Mouse (Mus musculus): ENCODE measurements around the gene Unc50. TPM values are rescaled to one million over a fixed set of nuclear protein-coding genes. Genes with fewer than 3 reads are reported as not detected.

The Unc50 gene
- total RNA-seq (2023) = 10 to 100 TPM; 35.1 to 39.2 TPM

DNA sequence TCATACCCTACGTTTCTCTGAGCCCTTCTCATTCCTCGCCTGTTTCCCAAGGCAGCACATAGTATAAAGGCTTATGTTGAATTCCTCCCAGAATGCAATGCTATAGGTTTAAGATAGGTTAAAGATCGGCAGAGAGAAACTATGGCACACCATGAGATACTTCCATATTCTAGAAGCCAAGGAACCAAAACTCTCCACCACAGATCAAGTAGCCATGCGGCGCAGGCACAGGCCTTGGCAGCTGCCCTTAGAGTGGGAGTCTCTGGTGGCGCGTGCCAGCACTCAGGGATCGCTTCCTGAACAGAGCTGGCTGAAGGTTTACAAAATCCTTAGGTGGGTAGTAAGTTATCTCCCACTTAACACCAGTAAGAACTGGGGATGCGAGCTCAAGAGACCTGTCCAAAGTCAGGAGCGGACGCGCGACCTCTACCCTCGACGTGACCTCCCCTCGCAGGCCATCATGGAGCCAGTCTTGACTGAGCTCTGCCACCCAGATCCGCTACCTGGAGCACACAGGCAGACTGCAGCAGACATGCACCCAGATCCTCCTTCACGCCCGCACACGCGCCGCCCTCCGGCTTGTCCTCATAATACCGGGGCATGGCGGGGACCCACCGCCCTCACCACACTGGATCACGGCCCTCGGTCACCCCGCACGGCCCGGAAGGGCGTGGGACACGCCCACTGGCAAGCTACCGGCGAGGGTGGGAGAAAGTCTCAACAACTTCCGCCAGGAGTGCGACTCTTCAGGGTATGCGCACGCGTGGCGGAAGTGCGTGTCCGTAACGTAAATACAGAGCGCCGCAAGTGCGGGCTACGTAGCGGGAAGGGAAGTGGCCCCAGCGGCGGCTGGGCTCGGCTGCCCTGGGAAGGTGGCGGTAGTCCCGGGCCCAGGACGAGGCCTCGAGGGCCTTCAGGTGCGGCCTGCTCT is at the start of gene Unc50, which contains the start of gene Coa5:
TSS of gene Unc50 (plus strand) at position 774 of the 931 bp plus-strand sequence.
TSS of gene Coa5 (minus strand) at position 738 of the 931 bp plus-strand sequence.

Other genes starting within 250 kb of the Unc50 start
- not detected for gene Cnga3, start 215.7 kb upstream of the Unc50 start, total RNA-seq (2023)
- gene Inpp4a, start 130.3 kb upstream of the Unc50 start, total RNA-seq (2023) = 10 to 100 TPM; 28.6 to 30.4 TPM
- gene Coa5, start within 50 bp of the Unc50 start, total RNA-seq (2023) = 10 to 100 TPM; 39.2 to 43.8 TPM
- gene Mgat4a, start 110.9 kb downstream of the Unc50 start, total RNA-seq (2023) = 10 to 100 TPM; 65.6 to 77.6 TPM